Mouse (Mus musculus) layer of hippocampus, adult 18-20 months (tissue): ENCODE measurements around the gene Olfr494. TPM values are rescaled to one million over a fixed set of nuclear protein-coding genes. Genes with fewer than 3 reads are reported as not detected.

Experiments used
- DNase-seq, 2 experiments: peaks; one replicate each; pipeline ENCODE4 v3.0.0; 2022; ENCODE audit warnings: low spot score in 2 of 2
- long read RNA-seq: library from polyadenylated mRNA; stranded (forward); transcript quantifications from one replicate; pipeline ENCODE4 v2.0.0, GENCODE M21; 2021
- total RNA-seq, 2 experiments: library from RNA; stranded (reverse); gene quantifications; 2 replicates each; pipeline ENCODE4 v1.2.3; 2021

Olfr494 gene
- total RNA-seq = not detected
- long read RNA-seq = 0 reads

DNA sequence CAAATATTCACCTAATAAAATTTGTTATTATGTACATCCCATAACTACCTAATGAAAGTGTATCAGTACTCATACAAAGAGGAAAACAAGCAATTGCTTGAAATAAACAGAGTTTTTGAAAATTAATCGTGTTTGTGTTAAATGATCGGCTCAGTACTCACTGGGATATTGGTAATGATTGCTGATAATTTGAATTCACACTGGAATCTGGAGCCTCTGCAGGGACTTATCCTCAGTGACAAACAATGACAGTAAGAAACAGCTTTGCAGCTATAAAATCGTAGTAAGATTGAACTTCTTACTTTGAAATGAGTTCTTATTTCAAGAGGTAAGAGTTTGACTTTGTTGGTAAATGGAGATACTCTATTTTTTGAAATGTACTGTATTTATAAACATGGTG, at the start of gene Olfr494:
TSS of gene Olfr494 (plus strand) at position 301 of the 400 bp plus-strand sequence.
- DNase-seq = no peak

DNA sequence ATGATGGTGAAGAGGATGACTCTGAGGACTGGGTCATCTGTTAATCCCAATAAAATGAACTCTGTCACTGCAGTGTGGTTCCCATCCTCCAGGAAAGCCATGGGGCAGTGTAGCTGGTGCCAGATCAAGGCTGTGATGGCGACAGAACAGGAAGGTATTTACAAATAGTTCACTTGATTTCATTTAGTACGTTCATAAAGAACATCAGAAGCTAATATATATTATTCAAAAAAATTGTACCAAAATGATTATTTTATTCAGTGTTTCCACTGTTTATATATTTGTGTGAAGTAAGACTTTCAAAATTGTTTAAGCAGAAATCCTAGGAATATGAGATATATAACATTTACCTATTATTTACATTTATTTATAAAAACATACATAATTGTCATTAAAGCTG, 41.6 kb upstream of the Olfr494 start, which contains the start of gene Olfr492:
TSS of gene Olfr492 (minus strand) at position 101 of the 400 bp plus-strand sequence.
- no peak for DNase-seq

- DNase-seq = no peak
Observed at GRCm38 (mm10) chr7:108346879-108347278, 18.3 kb upstream of the Olfr494 start, which contains the start of gene Olfr493. Gene Olfr493, minus strand, starts transcription at chr7:108346979.

DNA sequence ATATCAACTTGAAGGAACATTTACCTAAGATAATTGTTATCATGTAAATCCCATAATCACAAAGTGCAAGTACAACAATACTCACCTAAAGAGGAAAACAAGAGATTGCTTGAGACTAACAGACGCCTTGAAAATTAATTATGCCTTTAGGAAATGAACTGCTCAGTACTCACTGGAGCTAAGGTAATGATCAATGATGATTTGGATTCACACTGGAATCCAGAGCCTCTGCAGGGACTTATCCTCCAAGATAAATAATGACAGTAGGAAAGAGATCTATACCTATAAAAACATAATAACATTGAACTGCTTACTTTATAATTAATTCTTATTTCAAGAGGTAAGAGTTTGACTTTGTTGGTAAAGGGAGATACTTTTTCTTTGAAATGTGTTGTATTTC, 27.7 kb downstream of the Olfr494 start, which contains the start of gene Olfr495:
TSS of gene Olfr495 (plus strand) at position 301 of the 400 bp plus-strand sequence.
- no peak for DNase-seq

Other genes starting within 250 kb of the Olfr494 start
- not detected for gene Olfr484, start 237.9 kb upstream of the Olfr494 start, total RNA-seq
- not detected for gene Olfr485, start 205.5 kb upstream of the Olfr494 start, total RNA-seq
- not detected for gene Olfr486, start 192.6 kb upstream of the Olfr494 start, total RNA-seq
- gene Olfr487, start 150.7 kb upstream of the Olfr494 start, total RNA-seq = not detected
- gene Olfr488, start 107.0 kb upstream of the Olfr494 start, total RNA-seq = not detected
- gene Olfr490, start 76.4 kb upstream of the Olfr494 start, total RNA-seq = not detected
- not detected for gene Olfr491, start 51.9 kb upstream of the Olfr494 start, total RNA-seq
- gene Olfr492, start 41.7 kb upstream of the Olfr494 start, total RNA-seq = not detected
- gene Olfr493, start 18.4 kb upstream of the Olfr494 start, total RNA-seq = not detected
- not detected for gene Olfr495, start 27.8 kb downstream of the Olfr494 start, total RNA-seq
- gene Olfr497, start 55.1 kb downstream of the Olfr494 start, total RNA-seq = not detected
- gene Olfr498, start 100.0 kb downstream of the Olfr494 start, total RNA-seq = not detected
- not detected for gene Olfr502, start 159.7 kb downstream of the Olfr494 start, total RNA-seq
- not detected for gene Olfr503, start 179.2 kb downstream of the Olfr494 start, total RNA-seq
- not detected for gene Olfr504, start 200.5 kb downstream of the Olfr494 start, total RNA-seq
- not detected for gene Olfr506, start 245.5 kb downstream of the Olfr494 start, total RNA-seq